Mouse (Mus musculus): ENCODE measurements around the gene Ak5. TPM values are rescaled to one million over a fixed set of nuclear protein-coding genes. Genes with fewer than 3 reads are reported as not detected.
"Not testable (repeated sequence)": the region's sequence is repeated elsewhere in the genome, so short reads cannot be mapped to it uniquely, and the experiment has no call there.

Gene Ak5
- total RNA-seq, 2 experiments from 2014 or later, result 240 to 257 TPM

- DNase-seq (ENCODE audit: extremely low spot score in 1 of 2, low spot score in 1 of 2), result no peak
These were observed 23.6 kb downstream of the Ak5 start for GRCm38 (mm10) chr3:152644610-152645009.

- DNase-seq (ENCODE audit: extremely low spot score in 1 of 2, low spot score in 1 of 2), result no peak
These were observed 42.9 kb downstream of the Ak5 start for GRCm38 (mm10) chr3:152625061-152625820.

GRCm38 (mm10) chr3:152620534-152620933 lies 47.6 kb downstream of the Ak5 start:
- no peak for DNase-seq (ENCODE audit: extremely low spot score in 1 of 2, low spot score in 1 of 2)

GRCm38 (mm10) chr3:152620058-152620457 lies 48.1 kb downstream of the Ak5 start:
- DNase-seq (ENCODE audit: extremely low spot score in 1 of 2, low spot score in 1 of 2), result no peak

- no peak for DNase-seq (ENCODE audit: extremely low spot score in 1 of 2, low spot score in 1 of 2)
These were observed 59.1 kb downstream of the Ak5 start for GRCm38 (mm10) chr3:152609076-152609475.

- peak in 1 of 2 experiments; percentile 31 for DNase-seq (ENCODE audit: extremely low spot score in 1 of 2, low spot score in 1 of 2)
These were observed 62.3 kb downstream of the Ak5 start for GRCm38 (mm10) chr3:152605849-152606248.

- DNase-seq (ENCODE audit: extremely low spot score in 1 of 2, low spot score in 1 of 2), result no peak
These were observed 68.5 kb downstream of the Ak5 start for GRCm38 (mm10) chr3:152599679-152600078.

GRCm38 (mm10) chr3:152596406-152597050 lies 71.6 kb downstream of the Ak5 start:
- DNase-seq (ENCODE audit: extremely low spot score in 1 of 2, low spot score in 1 of 2), result no peak

- DNase-seq (ENCODE audit: extremely low spot score in 1 of 2, low spot score in 1 of 2), result no peak
These were observed 75.3 kb downstream of the Ak5 start for GRCm38 (mm10) chr3:152592767-152593425.

- DNase-seq (ENCODE audit: extremely low spot score in 1 of 2, low spot score in 1 of 2), result no peak
These were observed 77.7 kb downstream of the Ak5 start for GRCm38 (mm10) chr3:152590491-152590890.

- DNase-seq (ENCODE audit: extremely low spot score in 1 of 2, low spot score in 1 of 2), result not testable (repeated sequence)
These were observed 79.1 kb downstream of the Ak5 start for GRCm38 (mm10) chr3:152589101-152589500.

- DNase-seq (ENCODE audit: extremely low spot score in 1 of 2, low spot score in 1 of 2), result no peak
These were observed 81.2 kb downstream of the Ak5 start for GRCm38 (mm10) chr3:152587007-152587406.

- no peak for DNase-seq (ENCODE audit: extremely low spot score in 1 of 2, low spot score in 1 of 2)
These were observed 82.0 kb downstream of the Ak5 start for GRCm38 (mm10) chr3:152586191-152586590.

GRCm38 (mm10) chr3:152585581-152585980 lies 82.6 kb downstream of the Ak5 start:
- DNase-seq (ENCODE audit: extremely low spot score in 1 of 2, low spot score in 1 of 2), result no peak

GRCm38 (mm10) chr3:152583033-152583432 lies 85.1 kb downstream of the Ak5 start:
- no peak for DNase-seq (ENCODE audit: extremely low spot score in 1 of 2, low spot score in 1 of 2)

GRCm38 (mm10) chr3:152581853-152582252 lies 86.3 kb downstream of the Ak5 start:
- not testable (repeated sequence) for DNase-seq (ENCODE audit: extremely low spot score in 1 of 2, low spot score in 1 of 2)

GRCm38 (mm10) chr3:152579984-152580591 lies 88.1 kb downstream of the Ak5 start:
- no peak for DNase-seq (ENCODE audit: extremely low spot score in 1 of 2, low spot score in 1 of 2)

- DNase-seq (ENCODE audit: extremely low spot score in 1 of 2, low spot score in 1 of 2), result no peak
These were observed 89.6 kb downstream of the Ak5 start for GRCm38 (mm10) chr3:152578282-152579228.

- no peak for DNase-seq (ENCODE audit: extremely low spot score in 1 of 2, low spot score in 1 of 2)
These were observed 90.4 kb downstream of the Ak5 start for GRCm38 (mm10) chr3:152577763-152578162.

- DNase-seq (ENCODE audit: extremely low spot score in 1 of 2, low spot score in 1 of 2), result no peak
These were observed 90.9 kb downstream of the Ak5 start for GRCm38 (mm10) chr3:152577273-152577672.

Data from layer of hippocampus, postnatal 25 days (tissue).